Mouse (Mus musculus): ENCODE results near the gene Serinc2.

Gene Serinc2

DNA sequence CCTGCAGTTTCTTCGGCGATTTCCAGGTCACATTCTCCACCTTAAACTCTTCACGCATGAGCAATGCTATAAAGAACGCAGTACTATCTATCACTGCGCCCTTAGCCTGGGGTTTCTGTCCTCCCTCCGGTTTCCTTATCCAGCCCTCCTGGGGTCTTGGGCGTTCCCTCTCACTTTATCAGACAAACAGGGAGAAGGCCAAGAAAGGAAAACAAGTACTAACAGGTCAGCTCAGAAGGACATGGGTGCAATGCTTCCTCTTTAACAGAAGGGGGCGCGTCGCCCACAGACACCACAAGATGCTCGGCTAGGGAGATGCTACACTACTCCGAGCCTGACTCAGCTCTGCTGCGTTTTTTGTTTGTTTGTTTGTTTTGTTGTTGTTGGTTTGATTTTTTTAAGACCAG lies 18.1 kb upstream of the Serinc2 start:
- CTCF ChIA-PET: no interaction called here

DNA sequence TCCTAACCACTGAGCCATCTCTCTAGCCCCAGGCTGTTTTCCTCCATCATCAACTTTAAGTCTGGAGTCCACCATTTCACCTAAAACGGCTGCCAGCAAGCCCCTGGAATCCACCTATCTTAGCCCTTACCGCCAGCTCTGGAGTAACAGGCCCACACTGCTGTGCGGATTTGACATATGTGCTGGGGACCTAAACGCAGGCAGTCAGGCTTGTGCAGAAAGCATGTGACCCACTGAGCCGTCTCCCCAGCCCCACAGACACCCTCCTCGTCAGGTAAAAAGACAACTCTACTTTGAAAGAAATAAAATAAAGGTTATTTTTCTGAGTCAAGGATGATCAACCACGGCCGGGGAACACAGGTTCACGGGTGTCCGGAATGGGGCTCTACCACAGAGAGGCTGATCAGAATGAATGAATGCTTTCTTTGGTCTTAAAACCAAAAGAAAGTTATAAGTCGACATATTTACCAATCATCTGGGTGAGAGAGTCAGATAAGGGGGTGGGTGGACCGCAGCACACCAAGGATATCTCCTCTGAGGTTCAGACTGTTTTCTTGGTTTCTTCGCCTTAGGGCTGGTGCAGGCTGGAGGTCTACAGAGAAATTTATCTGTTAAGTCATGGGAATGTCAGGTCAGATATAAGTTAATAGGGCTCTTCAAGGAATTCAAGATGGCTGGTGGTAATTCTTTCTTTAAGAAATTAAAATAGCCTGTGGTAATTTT lies 17.4 kb upstream of the Serinc2 start:
- CTCF ChIA-PET: interaction anchor here (0.5 kb wide), 1 partner anchor 253 kb away, joined by 14 read pairs; no protein-coding TSS in a partner anchor

DNA sequence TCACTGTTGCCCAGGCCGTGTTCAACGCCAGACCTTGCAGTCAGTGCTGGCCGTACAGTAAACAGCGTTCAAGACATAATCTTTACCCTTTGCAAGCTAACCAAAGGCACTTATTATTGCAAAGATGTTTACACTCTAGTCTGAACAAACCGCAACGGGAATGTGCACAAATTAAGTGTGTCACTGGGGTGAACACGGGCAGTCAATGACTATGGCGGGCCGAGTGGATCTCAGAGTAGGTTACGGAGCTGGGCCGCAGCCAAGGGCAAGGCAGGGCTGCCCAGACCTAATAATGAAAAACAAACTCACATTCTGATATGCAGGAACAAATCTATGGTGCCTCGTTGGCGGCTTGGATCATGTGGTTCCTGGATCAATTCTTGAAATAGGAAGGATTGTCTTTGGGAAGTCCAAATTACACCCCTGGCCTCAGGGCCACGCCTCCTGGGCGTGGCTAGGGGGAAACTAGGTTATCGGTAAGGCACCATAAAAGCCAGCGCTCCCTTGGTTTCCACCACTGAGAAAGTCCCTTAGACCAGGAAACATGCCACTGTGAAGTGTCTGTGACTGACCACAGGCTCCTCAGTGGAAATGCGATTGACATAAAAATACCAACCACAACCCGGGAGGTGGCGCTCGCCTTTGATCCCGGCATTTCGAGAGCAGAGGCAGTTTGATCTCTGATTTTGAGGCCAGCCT lies 16.2 kb upstream of the Serinc2 start:
- CTCF ChIA-PET: no interaction called here

DNA sequence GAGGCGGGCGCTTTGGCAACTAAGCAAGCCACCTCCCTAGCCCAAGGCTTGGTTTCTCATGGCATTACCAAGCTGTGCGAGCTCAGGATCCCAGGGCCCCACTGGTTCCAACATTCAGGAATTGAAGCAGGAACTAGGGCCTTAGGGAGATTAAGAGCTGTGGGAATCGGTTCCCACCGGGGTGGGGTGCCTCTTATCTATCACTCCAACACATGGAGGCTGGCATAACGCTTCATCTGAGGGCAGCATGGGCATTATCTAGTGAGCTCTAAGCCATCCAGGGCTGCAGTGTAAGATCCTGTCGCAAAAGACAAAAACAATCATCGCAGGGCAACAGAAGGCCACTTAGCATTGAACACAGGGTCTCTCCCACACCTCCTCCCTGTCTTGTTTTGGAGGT lies 15.5 kb upstream of the Serinc2 start:
- CTCF ChIA-PET: no interaction called here

DNA sequence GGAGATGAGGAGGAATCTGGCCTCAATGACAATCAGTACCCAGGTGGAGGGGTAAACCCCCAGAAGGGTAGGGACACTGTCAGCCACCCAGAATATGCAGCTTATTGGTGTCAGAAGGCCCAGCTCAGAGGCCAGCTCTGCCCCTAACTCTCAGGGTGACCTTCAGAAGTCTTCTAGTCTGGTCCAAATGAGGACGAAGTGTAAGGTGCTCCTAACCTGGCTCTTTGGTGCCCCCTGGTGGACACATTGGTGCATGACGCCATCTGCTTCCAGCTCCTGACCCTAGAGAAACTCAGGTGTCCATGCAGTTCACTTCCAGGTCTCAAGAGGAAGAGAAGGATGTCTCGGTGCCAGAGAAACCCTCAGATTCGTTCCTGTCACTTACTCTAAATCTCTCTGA lies 13.3 kb upstream of the Serinc2 start:
- CTCF ChIA-PET: no interaction called here

DNA sequence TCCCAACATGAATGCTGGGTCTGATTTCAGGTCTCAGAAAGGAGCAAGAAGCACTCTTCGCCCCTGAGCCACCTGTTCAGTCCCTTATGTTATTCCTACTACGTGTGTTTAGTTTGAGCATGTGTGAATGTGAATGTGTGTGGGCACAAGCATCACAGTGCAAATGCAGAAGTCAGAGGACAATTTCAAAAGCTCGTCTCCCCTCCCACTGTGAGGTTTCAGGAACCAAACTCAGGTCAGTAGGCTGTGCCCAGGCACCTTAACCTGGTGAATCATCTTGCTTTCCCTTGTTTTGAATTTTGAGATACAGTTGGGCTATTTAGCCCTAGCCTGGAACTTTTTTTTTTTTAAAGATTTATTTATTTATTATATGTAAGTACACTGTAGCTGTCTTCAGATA lies 10.8 kb upstream of the Serinc2 start:
- CTCF ChIA-PET: no interaction called here

DNA sequence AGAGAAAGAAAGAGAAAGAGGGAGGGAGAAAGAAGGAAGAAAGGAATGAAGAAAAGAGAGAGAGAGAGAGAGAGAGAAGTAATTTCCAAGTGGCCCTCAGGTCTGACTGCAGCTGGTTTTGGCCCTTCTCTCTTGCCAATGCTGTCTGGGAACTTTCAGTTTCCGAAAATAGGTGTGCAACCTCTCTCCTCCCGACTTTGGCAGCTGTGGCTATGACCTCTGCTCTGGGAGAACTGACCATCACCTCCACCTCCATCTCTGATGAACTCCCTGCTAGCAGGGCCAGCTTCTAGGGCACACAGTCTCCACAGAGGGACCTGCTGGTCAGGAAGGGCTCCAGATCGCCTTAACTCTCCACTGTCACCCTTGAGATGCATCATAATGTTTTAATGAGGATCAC lies 7.5 kb upstream of the Serinc2 start:
- CTCF ChIA-PET: no interaction called here

DNA sequence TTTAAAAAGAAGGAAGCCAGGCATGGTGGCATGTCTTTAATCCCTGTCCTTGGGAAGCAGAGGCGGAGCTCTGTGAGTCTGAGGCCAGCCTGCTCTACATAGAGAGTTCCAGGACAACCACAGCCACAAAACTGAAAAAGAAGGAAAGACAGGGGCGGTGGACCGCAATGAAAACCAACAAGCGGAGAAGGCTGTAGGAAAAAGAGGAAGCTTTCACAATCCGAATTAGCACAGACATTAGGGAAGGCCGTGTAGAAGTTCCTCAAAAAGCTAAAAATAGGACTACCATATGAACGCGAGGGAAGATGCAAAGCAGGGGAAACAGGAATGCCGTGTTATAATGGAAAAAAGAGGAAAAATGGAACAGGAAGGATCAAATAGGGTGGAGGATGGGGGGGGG lies 4.8 kb upstream of the Serinc2 start:
- CTCF ChIA-PET: no interaction called here

DNA sequence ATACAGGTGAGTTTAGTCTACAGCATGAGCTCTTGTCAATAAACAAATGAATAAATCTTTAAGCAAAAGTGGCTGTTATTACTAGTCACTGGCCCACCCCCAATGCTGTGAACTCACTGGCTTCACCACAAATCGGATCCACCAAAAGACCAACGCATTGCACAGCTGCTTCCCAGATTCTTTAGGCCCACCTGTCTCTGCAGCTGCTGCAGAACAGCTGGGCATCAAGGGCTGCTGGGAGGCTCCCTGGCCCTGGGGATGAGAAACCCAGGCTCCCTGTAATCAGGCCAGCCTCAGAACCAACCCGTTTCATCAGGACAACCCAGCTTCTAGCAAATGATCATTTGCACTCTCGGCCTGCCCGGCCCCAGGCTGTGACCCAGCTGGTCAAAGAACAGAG lies 3.9 kb upstream of the Serinc2 start:
- CTCF ChIA-PET: no interaction called here

DNA sequence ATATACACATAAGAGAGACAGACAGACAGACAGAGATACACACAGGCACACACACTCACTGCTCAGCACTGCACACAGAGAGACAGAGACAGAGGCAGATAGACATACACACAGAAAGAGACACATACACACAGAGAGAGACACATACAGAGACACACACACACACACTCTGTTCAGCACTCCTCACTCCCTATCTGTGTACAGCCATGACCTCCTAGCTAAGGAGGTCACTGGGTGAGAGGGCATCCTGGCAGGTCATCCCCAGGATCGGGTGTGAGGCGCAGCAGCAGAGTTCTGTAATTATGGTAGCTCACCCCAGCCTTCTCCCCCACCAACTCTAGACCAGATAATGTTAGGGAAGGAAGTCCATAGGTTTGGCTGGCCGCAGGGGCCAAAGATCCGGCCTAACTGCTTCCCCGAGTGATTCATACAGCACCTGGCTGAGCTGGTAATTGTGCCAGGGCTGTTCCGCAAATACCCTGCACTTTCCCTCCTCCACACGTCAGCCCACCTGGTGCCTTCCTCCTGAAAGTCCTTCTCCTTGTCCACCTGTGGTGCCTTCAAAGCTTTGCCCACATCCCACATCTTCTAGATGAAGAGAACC lies 2.3 kb downstream of the Serinc2 start:
- CTCF ChIA-PET: no interaction called here

DNA sequence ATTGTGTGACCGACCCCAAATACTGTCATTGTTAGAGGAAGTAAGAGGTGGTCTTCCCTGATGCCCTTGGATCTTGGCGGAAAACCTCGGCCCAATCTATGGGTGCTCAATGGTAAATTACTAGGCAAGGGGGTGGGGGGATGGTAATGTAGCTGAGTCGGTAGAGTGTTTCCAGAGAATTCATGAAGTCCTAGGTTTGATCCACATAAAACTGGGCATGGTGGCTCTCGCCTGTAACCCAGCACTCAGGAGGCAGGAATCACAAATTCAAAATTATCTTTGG lies 3.2 kb downstream of the Serinc2 start:
- CTCF ChIA-PET: no interaction called here

DNA sequence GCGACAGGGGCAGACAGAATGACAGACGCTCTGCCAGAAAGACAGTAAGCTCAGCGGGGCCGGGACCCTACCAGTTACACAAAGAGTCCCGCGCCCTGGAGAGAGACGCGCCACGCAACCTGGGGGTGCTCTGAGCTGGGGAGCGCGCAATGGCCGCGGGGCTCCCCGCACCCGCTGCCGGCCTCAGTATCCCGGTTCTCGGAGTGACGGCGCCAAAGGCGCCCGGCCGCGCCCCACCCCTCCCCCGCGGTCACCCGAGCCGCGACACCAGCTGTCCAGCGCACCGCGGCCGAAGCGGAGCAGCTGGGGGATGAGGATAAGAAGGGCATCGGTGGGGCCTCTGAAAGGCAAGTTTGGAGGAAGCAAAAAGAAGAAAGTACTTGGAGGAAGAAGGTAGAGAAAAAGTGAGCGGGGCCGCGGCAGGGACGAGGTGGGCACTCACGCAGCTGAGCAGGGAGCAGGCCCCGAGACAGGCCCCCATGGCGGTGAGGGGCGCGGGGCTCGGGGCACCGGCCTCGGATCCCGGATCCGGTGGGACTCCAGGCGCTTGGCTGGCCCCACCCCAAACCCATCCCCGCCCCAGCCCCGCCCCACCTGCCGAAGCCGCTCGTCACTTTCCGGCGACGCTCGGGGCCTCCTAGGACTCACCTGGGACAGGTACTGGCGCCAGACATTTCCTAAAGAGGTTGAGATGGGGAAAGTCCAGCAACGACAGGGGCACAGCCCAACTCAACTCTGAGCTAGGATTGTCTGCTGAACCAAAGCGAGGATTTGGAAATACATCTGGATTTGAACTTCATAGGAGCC lies 3.8 kb downstream of the Serinc2 start:
- CTCF ChIA-PET: no interaction called here

DNA sequence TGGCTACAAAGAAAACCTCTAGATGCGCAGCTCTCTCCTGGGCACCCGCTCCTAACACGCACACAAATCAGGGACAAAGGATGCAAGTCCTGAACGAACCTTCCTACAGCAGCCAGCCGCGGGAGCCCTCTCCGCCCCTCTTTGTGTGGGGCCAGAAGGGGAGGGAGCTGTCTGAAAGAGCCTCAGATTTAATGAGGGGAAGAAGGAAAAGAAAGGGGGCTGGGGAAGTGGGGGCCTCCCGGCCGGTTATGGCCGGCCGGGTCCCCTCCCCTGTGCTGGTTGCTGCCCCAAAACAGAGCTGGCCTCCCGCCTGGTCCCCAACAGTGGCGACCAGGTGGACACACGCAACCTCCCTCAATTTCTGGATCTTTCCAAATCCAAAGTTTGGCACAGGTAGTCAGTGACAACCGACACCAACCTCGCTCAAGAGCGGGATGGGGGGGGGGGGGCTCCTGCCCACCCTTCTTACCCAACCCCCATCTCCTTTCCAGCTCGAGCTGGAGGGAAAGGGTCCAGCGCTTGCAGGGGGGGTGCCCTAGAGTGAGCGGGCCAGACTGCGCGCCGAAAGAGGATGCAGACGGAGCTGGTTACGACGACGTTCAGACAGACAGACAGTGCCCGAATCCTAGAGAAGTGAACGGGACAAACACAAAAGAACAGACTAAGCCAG lies 4.5 kb downstream of the Serinc2 start:
- CTCF ChIA-PET: no interaction called here

DNA sequence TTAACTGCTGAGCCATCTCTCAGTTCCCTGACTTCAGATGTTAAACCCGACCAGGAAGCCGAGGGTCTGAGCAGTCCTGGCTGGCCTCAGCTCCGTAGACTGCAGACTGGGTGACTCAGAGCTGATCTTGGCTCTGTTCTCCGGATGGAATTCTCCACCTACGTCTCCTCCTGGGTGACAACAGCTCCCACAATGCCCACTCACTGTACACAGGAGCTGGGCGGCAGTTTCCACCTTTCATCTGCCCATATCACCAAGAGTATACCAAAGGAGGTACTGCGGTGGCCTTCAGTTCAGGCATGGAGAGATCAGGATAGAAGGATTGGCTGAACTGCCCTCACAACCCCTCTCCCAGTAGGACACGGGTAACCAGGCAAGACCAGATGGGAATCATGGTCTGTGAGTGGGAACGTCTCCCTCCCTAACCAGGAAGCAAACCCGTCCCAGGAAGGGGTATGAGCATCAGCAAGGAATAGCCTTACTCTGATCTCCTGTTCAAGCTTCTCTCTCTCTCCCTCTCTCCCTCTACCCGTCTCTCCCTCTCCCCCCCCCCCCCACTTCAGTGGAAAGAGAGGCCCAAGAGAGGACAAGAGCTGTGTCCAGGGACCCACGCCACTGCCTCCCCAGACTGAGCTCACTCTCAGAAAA lies 5.2 kb downstream of the Serinc2 start:
- CTCF ChIA-PET: no interaction called here

DNA sequence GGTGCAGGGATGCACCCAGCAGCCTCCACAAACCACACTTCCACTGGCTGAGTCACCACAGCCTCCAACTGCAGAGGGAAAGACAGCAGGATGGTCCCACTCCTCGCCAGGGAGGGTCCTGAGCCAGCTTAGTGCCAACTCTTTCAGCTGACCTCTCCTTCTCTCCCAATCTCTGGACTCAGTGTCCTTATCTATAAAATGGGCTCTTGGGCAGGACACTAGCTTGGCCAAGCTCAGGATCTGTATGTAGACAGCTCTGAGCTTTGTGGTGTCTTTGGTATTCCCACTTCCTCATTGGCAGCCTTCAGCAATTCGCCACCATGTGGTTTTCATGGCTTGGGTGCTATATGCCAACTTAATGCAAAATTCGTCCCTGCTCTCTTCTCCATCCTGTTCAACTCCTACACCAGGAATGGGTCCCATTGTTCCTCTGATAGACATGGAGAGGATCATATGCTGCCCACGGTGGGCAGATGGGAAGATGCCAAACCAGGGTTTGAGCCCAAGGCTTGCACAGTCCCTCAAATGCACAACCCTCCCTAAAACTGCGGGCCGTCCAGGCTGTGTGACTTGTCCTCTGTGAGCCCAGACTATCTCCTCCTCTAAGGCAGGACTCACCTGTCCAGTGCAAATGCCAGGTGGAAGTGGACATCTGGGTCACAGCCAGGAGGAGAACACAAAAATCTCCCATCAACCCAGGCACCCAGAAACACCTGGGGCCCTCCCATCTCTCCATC lies 8.2 kb downstream of the Serinc2 start:
- CTCF ChIA-PET: no interaction called here

DNA sequence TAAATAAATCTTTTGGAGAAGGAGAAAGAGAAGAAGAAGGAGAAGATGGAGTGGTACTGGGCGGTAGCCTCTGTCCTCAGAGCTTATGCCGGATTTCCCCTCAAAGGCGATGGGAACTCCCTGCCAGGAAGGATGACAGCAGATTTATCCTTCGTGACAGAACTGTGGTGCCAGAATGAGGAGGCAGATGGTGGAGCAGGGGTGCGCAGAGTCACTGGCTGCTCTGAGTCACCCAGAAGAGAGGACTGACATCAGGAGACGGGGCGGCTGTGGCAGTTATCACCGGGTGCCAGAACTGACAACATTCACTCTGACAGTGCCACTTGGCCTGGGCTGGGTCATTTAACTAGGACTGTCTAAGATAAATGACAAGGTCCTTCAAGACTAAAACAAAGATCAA lies 8.9 kb downstream of the Serinc2 start:
- CTCF ChIA-PET: no interaction called here

DNA sequence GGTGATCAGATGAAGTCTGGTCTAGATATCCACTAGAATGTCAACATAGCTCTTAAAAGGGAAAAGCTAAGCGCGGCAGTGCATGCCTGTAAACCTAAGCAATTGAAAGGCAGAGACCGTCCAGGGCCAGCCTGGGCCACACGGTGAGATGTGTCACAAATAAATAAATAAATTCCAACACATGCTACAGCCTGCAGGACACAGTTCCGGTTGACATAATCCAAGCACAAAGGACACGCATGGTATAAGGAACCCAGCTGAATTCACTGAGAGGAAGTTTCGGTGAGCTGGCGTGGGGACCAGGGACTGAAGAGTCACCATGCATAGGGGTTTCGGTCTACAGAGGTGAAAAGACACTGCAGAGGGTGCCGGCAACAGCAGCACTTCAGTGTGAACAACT lies 10.3 kb downstream of the Serinc2 start:
- CTCF ChIA-PET: interaction anchor here (0.7 kb wide), 1 partner anchor 572 kb away, joined by 3 read pairs; no protein-coding TSS in a partner anchor

DNA sequence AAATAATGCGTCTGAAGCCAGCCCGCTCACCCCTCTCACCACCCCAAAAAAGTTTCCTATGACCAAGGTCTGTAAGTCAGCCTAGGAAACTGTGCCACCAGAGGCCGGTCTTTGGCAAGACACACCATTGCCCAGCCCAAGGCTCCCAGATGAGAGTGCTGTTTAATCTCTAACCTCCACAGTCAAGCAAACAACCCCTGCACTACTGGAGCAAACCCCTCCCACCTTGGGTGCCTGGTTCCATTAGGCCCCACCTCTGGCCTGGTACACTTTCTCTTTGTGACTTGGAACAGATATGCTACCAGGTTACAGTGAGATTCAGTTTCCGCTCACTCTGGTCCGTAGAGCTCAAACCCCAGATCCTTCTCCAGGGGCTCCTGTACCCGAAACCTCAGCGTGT lies 11.9 kb downstream of the Serinc2 start:
- CTCF ChIA-PET: interaction anchor here (0.6 kb wide), 1 partner anchor 77 kb away, joined by 9 read pairs; no protein-coding TSS in a partner anchor

DNA sequence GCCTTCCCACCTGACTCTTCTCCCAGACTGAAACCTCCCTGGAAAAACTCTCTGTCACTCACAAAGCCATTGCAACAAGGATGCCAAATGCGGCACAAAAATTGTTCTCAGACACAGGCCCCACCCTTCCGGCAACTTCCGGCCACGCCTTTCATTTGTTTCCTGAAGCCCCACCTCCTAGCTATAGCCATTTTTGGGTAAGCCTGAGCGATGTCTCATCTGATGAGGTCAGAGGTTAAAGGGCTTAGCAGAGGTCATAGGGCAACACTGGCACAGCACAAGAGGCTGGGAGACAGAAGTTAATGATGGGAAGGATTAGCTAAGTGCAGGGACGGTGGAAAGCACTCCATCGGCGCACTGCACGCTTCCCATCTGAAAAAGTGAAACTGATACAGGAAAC lies 12.4 kb downstream of the Serinc2 start:
- CTCF ChIA-PET: interaction anchor here (0.6 kb wide), 1 partner anchor 77 kb away, joined by 9 read pairs; no protein-coding TSS in a partner anchor

DNA sequence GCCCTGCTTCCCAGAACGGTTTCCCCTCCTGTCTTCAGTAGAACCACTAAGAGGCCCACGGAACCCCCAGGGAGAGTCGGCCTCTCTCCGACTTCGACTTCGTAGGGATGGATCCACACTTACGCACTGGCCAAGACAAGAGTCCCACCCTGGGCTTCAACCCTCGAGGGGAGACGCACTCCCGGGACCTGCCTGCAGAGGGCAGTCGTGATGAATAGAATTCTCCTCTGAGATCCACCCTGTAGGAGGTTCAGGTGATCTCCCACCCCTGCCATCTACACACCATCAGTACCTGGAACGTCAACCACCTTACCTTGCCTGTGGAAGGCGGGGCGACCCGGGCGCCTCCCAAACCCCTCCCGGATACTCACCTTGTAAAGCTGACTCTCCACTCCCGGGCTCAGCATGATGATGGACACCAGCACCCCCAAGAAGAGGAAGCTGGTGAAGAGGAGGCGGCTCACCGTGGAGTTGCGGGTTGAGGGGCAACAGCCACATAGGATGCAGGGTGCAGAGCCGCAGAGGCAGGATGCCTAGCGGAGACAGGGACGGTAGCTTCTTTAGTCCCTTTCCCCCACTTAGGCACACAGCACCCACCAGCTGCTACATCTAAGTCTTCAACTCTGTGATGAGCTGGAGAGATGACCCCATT lies 14.2 kb downstream of the Serinc2 start:
- CTCF ChIA-PET: no interaction called here
